Mouse (Mus musculus) myocyte (in vitro differentiated cells): ENCODE data around the gene Ttyh3.

Experiments used
- CEBPB ChIP-seq: IDR thresholded peaks from 2 replicates; pipeline ENCODE4 v1.6.1; 2011; ENCODE audit warnings: mild to moderate bottlenecking, moderate library complexity; ENCODE audit not compliant: poor library complexity, insufficient read depth, severe bottlenecking
- E2F4 ChIP-seq: IDR thresholded peaks from one replicate; pipeline ENCODE4 v1.6.1; 2011; ENCODE audit warnings: mild to moderate bottlenecking, control low read depth, moderate library complexity; ENCODE audit not compliant: insufficient read depth
- MAX ChIP-seq: IDR thresholded peaks from one replicate; pipeline ENCODE4 v1.6.1; 2011; ENCODE audit warnings: low read depth, mild to moderate bottlenecking, control low read depth
- MYOD1 ChIP-seq, 3 experiments: IDR thresholded peaks; one replicate each; pipeline ENCODE4 v1.6.1; 2011; ENCODE audit warnings: control low read depth in 2 of 3, low read depth in 2 of 3, mild to moderate bottlenecking in 2 of 3, moderate library complexity in 1 of 3; ENCODE audit not compliant: insufficient read length in 2 of 3, control insufficient read depth in 1 of 3
- MYOG ChIP-seq, 3 experiments: IDR thresholded peaks; one replicate each; pipeline ENCODE4 v1.6.1; 2011; ENCODE audit warnings: control low read depth in 2 of 3, low read depth in 2 of 3, mild to moderate bottlenecking in 2 of 3; ENCODE audit not compliant: insufficient read length in 2 of 3, control insufficient read depth in 1 of 3, insufficient read depth in 1 of 3
- POLR2A ChIP-seq: IDR thresholded peaks from one replicate; pipeline ENCODE4 v1.6.1; 2011; ENCODE audit warnings: low read depth, mild to moderate bottlenecking, control low read depth, moderate library complexity; ENCODE audit not compliant: insufficient read length
- POLR2AphosphoS2 ChIP-seq: IDR thresholded peaks from one replicate; pipeline ENCODE4 v1.6.1; 2011; ENCODE audit warnings: low read depth, control low read depth; ENCODE audit not compliant: insufficient read length
- REST ChIP-seq: IDR thresholded peaks from one replicate; pipeline ENCODE4 v1.6.1; 2011; ENCODE audit warnings: mild to moderate bottlenecking, control low read depth, moderate library complexity; ENCODE audit not compliant: insufficient read depth, insufficient read length
- SRF ChIP-seq: IDR thresholded peaks from one replicate; pipeline ENCODE4 v1.6.1; 2011; ENCODE audit warnings: low read depth; ENCODE audit not compliant: control insufficient read depth, insufficient read length
- TCF12 ChIP-seq: IDR thresholded peaks from one replicate; pipeline ENCODE4 v1.6.1; 2011; ENCODE audit warnings: mild to moderate bottlenecking, control low read depth; ENCODE audit not compliant: poor library complexity, insufficient read depth, severe bottlenecking
- TCF3 ChIP-seq: IDR thresholded peaks from one replicate; pipeline ENCODE4 v1.6.1; 2011; ENCODE audit warnings: low read depth, control low read depth; ENCODE audit not compliant: insufficient read length
- USF1 ChIP-seq: IDR thresholded peaks from one replicate; pipeline ENCODE4 v1.6.1; 2011; ENCODE audit warnings: low read depth, mild to moderate bottlenecking, control low read depth, moderate library complexity

GRCm38 (mm10) chr5:140680950-140681349 lies 32.1 kb upstream of the Ttyh3 start:
- no peak for TF ChIP-seq MYOD1 (IDR thresholded peaks at IDR 0.05; ENCODE audit: control insufficient read depth in 1 of 3, insufficient read length in 2 of 3, low read depth in 2 of 3)
- no peak for TF ChIP-seq TCF12
- no peak for TF ChIP-seq USF1
- no peak for TF ChIP-seq MAX
- no peak for TF ChIP-seq POLR2A
- no peak for TF ChIP-seq POLR2AphosphoS2
- TF ChIP-seq E2F4 = no peak
- no peak for TF ChIP-seq REST
- TF ChIP-seq CEBPB = no peak
- no peak for TF ChIP-seq MYOG (IDR thresholded peaks at IDR 0.05; ENCODE audit: control insufficient read depth in 1 of 3, insufficient read depth in 1 of 3, insufficient read length in 2 of 3, low read depth in 2 of 3)
- TF ChIP-seq TCF3 = no peak
- TF ChIP-seq SRF = no peak
